ENCODE assay signal across 12 mouse cellular contexts in genomic region chr2:70018236-70018635, GRCm38 (mm10). TPM values are rescaled to one million over a fixed set of nuclear protein-coding genes. Genes with fewer than 3 reads are reported as not detected.
A peak's percentile ranks its signal among the peaks of the same experiment; 100 is the strongest.
DNase-seq lines count a peak whose midpoint lies in the region; ATAC-seq lines count a peak whose summit lies in the region.
"Had no signal": no experiment of that assay in that cellular context is flagged by ENCODE, and none has a peak within 500 bp of the region (broad histone marks: within the 10 kb centered on the region; RNA-seq: fewer than 3 reads in every experiment).

No protein-coding gene starts in this region.

- no peak overlapping the region for H3K27ac ChIP-seq in midbrain, embryonic 16.5 days (ENCODE audit: low read length)

- peaks cover 14% of the 10 kb centered on the region for H3K36me3 ChIP-seq in midbrain, embryonic 16.5 days (ENCODE audit: control insufficient read depth, insufficient read depth, low read length)

- no peaks in the 10 kb centered on the region for H3K4me1 ChIP-seq in midbrain, embryonic 16.5 days (ENCODE audit: control insufficient read depth, insufficient read depth, low read length)

- peak; percentile 21 to 43 for DNase-seq in heart, adult 18-20 months
- DNase-seq in heart, adult 8-10 months (ENCODE audit: low spot score) = no peak
- peak; percentile 24 for DNase-seq in right cerebral cortex, adult 18-20 months
- no peak for DNase-seq in right cerebral cortex, postnatal 14 days
- DNase-seq in brain, adult 2 months (ENCODE audit: low read depth, low spot score) = peak; percentile 68
- DNase-seq in lung, postnatal 36 days = peak; percentile 39
- DNase-seq in spleen, adult 18-20 months = no peak

- no peak overlapping the region for H3K9ac ChIP-seq in midbrain, embryonic 16.5 days (ENCODE audit: low read depth, low read length)

- 79% methylated on average over 6 of the region's 6 CpGs for WGBS in midbrain, embryonic 16.5 days

- no peaks in the 10 kb centered on the region for H3K27me3 ChIP-seq in midbrain, embryonic 16.5 days (ENCODE audit: control insufficient read depth, insufficient read depth, low read depth, low read length)
- H3K27me3 ChIP-seq: CH12.LX; megakaryocyte, embryonic 14.5 days had no signal

- H3K4me2 ChIP-seq in midbrain, embryonic 16.5 days (ENCODE audit: low read length) = no peak overlapping the region

- no peak overlapping the region for H3K4me3 ChIP-seq in midbrain, embryonic 16.5 days (ENCODE audit: low read depth, low read length)
- H3K4me3 ChIP-seq: megakaryocyte, embryonic 14.5 days had no signal

- H3K9me3 ChIP-seq in midbrain, embryonic 16.5 days (replicated peaks; ENCODE audit: control insufficient read depth, low read length, poor library complexity, severe bottlenecking) = no peaks in the 10 kb centered on the region
- H3K9me3 ChIP-seq: megakaryocyte, embryonic 14.5 days had no signal

- ATAC-seq in midbrain, embryonic 16.5 days = no peak
- ATAC-seq: inflammation-experienced regulatory T-cells, adult 6 months had no signal

RNA-seq across cellular contexts. Expression of gene Myo3b, which starts 20.7 kb away (rescaled TPM):
- total RNA-seq in heart, adult 18-20 months (2021) = under 1 TPM in 1 of 2 experiments, not detected in 1; 0.07 TPM
- total RNA-seq in heart, adult 8-10 months (2022) = under 1 TPM; 0.05 to 0.16 (median 0.12) TPM
- polyA plus RNA-seq in midbrain, embryonic 16.5 days (2015; fragmentation: Nextera tagmentation; extraction: Ambion mirVana) = 0.16 and 0.32 TPM in 2 replicates
- total RNA-seq: gastrocnemius, adult 18-20 months had no signal

Comparison
In these comparisons a context has a peak if more than half of its experiments do, and no peak if none do; other contexts are left out.
1. DNase-seq: peak in heart, adult 18-20 months (2 of 2), right cerebral cortex, adult 18-20 months (single experiment), brain, adult 2 months (single experiment) and lung, postnatal 36 days (single experiment); none in heart, adult 8-10 months (single experiment), right cerebral cortex, postnatal 14 days (single experiment) and spleen, adult 18-20 months (0 of 2).